Mouse (Mus musculus) left cerebral cortex, postnatal 10 days (tissue): Measurements from ENCODE around the gene Foxo6. TPM values are rescaled to one million over a fixed set of nuclear protein-coding genes. Genes with fewer than 3 reads are reported as not detected.

Experiments used
- DNase-seq, 2 experiments: peaks; one replicate each; pipeline ENCODE4 v3.0.0; 2021 to 2022; ENCODE audit warnings: low spot score in 2 of 2, mixed read lengths in 1 of 2; ENCODE audit errors: extremely low spot score in 1 of 2
- intact Hi-C: fragments of 180-260 bp; cut with DNase I; formaldehyde crosslinking; loops from one replicate; pipeline ENCODE4 v1.15.1; 2025
- total RNA-seq, 2 experiments: library from RNA; stranded (reverse); gene quantifications; 2 replicates each; pipeline ENCODE4 v1.2.3; 2021

Gene Foxo6
- 10 to 100 TPM; 27.6 to 28.4 TPM for total RNA-seq

- peak; percentile 93 to 95 for DNase-seq
- intact Hi-C loops, result loop anchor here (5.0 kb wide), 2 partner anchors 55 to 80 kb away; no protein-coding TSS in a partner anchor
Measured at GRCm38 (mm10) chr4:120287290-120288111, at the start of gene Foxo6. Foxo6 (minus strand) TSS chr4:120287349.

- intact Hi-C loops, result no loop called here
- no peak for DNase-seq
Measured at GRCm38 (mm10) chr4:120334316-120334715, 47.2 kb upstream of the Foxo6 start.

- intact Hi-C loops, result no loop called here
- no peak for DNase-seq
Measured at GRCm38 (mm10) chr4:120332934-120333421, 45.8 kb upstream of the Foxo6 start.

GRCm38 (mm10) chr4:120332405-120332933 is 45.3 kb upstream of the Foxo6 start:
- no peak for DNase-seq
- intact Hi-C loops, result no loop called here

- DNase-seq, result no peak
- intact Hi-C loops, result no loop called here
Measured at GRCm38 (mm10) chr4:120331992-120332391, 44.8 kb upstream of the Foxo6 start.

GRCm38 (mm10) chr4:120331541-120331940 is 44.4 kb upstream of the Foxo6 start:
- DNase-seq, result no peak
- intact Hi-C loops, result no loop called here

GRCm38 (mm10) chr4:120325748-120326147 is 38.6 kb upstream of the Foxo6 start:
- intact Hi-C loops, result no loop called here
- no peak for DNase-seq

GRCm38 (mm10) chr4:120325051-120325450 is 37.9 kb upstream of the Foxo6 start:
- intact Hi-C loops, result no loop called here
- DNase-seq, result no peak

GRCm38 (mm10) chr4:120323858-120324257 is 36.7 kb upstream of the Foxo6 start:
- no peak for DNase-seq
- intact Hi-C loops, result loop anchor here (5.0 kb wide), 1 partner anchor 102 kb away; no protein-coding TSS in a partner anchor

GRCm38 (mm10) chr4:120323198-120323597 is 36.0 kb upstream of the Foxo6 start:
- intact Hi-C loops, result loop anchor here (5.0 kb wide), 1 partner anchor 101 kb away; no protein-coding TSS in a partner anchor
- DNase-seq, result peak in 1 of 2 experiments; percentile 40

- intact Hi-C loops, result no loop called here
- DNase-seq, result no peak
Measured at GRCm38 (mm10) chr4:120317541-120317940, 30.4 kb upstream of the Foxo6 start.

GRCm38 (mm10) chr4:120316716-120317115 is 29.6 kb upstream of the Foxo6 start:
- DNase-seq, result no peak
- intact Hi-C loops, result no loop called here

GRCm38 (mm10) chr4:120314571-120314970 is 27.4 kb upstream of the Foxo6 start:
- intact Hi-C loops, result no loop called here
- no peak for DNase-seq

- DNase-seq, result no peak
- intact Hi-C loops, result no loop called here
Measured at GRCm38 (mm10) chr4:120313309-120313708, 26.2 kb upstream of the Foxo6 start.

- intact Hi-C loops, result no loop called here
- DNase-seq, result no peak
Measured at GRCm38 (mm10) chr4:120304580-120304979, 17.4 kb upstream of the Foxo6 start.

GRCm38 (mm10) chr4:120299287-120299686 is 12.1 kb upstream of the Foxo6 start:
- intact Hi-C loops, result no loop called here
- DNase-seq, result no peak

- DNase-seq, result no peak
- intact Hi-C loops, result no loop called here
Measured at GRCm38 (mm10) chr4:120291106-120291822, 4.1 kb upstream of the Foxo6 start.

GRCm38 (mm10) chr4:120290486-120290885 is 3.3 kb upstream of the Foxo6 start:
- DNase-seq, result peak in 1 of 2 experiments; percentile 22
- intact Hi-C loops, result no loop called here

GRCm38 (mm10) chr4:120289181-120289965 is 2.2 kb upstream of the Foxo6 start:
- no peak for DNase-seq
- intact Hi-C loops, result loop anchor here (5.0 kb wide), 2 partner anchors 57 to 78 kb away; no protein-coding TSS in a partner anchor
